Mouse (Mus musculus): Measurements from ENCODE around the gene Tnpo1. TPM values are rescaled to one million over a fixed set of nuclear protein-coding genes. Genes with fewer than 3 reads are reported as not detected.

The Tnpo1 gene
- polyA plus RNA-seq, 1 experiment, result 36.0 TPM

DNA sequence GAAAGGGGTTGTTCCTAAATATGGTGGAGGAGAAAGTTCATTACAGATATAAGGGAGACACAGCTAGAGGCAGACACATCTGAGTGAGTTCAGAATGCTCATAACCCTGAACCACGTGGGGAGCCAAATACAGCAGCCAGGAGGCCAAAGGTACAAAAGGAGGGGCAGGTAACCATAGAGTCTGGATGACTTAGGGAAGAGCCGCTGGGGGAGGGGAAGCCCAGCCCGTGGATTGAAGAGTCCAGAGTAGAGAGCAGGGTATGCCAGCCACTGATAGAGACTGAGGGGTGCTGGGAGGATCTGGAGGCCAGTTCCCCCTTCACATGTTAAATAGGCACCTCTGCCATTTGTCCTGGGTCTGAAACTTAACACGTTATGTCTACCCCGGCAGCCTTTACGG, 29.5 kb upstream of the Tnpo1 start:
- H3K4me3 ChIP-seq, result no peak overlapping the region
- H3K27me3 ChIP-seq (ENCODE audit: control insufficient read depth, insufficient read depth, insufficient read length), result no peaks in the 10 kb centered on the region
- peak overlapping the region; percentile 26 for H3K4me2 ChIP-seq (ENCODE audit: low read depth)
- H3ac ChIP-seq (ENCODE audit: control insufficient read depth, insufficient read length), result no peak overlapping the region
- H3K36me3 ChIP-seq (ENCODE audit: control insufficient read depth, insufficient read depth), result no peaks in the 10 kb centered on the region
- no peaks in the 10 kb centered on the region for H3K79me2 ChIP-seq (ENCODE audit: control insufficient read depth, insufficient read depth)
- TF ChIP-seq CEBPB (IDR thresholded peaks at IDR 0.05; ENCODE audit: insufficient read depth, poor library complexity, severe bottlenecking) (no peak), E2F4 (IDR thresholded peaks at IDR 0.05; ENCODE audit: insufficient read depth) (no peak), SRF (IDR thresholded peaks at IDR 0.05; ENCODE audit: control insufficient read depth, insufficient read length, low read depth) (no peak)

- Histone ChIP-seq H3K36me3 (ENCODE audit: control insufficient read depth, insufficient read depth) (no peaks in the 10 kb centered on the region), H3K4me2 (ENCODE audit: low read depth) (peak overlapping the region; percentile 54), H3K4me3 (no peak overlapping the region), H3K79me2 (ENCODE audit: control insufficient read depth, insufficient read depth) (no peaks in the 10 kb centered on the region), H3ac (ENCODE audit: control insufficient read depth, insufficient read length) (no peak overlapping the region), H3K27me3 (ENCODE audit: control insufficient read depth, insufficient read depth, insufficient read length) (no peaks in the 10 kb centered on the region)
- TF ChIP-seq MAX (IDR thresholded peaks at IDR 0.05; ENCODE audit: low read depth) (no peak), POLR2AphosphoS2 (IDR thresholded peaks at IDR 0.05; ENCODE audit: insufficient read length, low read depth) (no peak), MYOD1 (IDR thresholded peaks at IDR 0.05; ENCODE audit: control insufficient read depth in 1 of 3, insufficient read length in 2 of 3, low read depth in 2 of 3) (peak in 2 of 3 experiments; percentile 86 to 92), USF1 (IDR thresholded peaks at IDR 0.05; ENCODE audit: low read depth) (no peak), REST (IDR thresholded peaks at IDR 0.05; ENCODE audit: insufficient read depth, insufficient read length) (no peak), TCF3 (IDR thresholded peaks at IDR 0.05; ENCODE audit: insufficient read length, low read depth) (no peak), E2F4 (IDR thresholded peaks at IDR 0.05; ENCODE audit: insufficient read depth) (no peak), SRF (IDR thresholded peaks at IDR 0.05; ENCODE audit: control insufficient read depth, insufficient read length, low read depth) (no peak), TCF12 (IDR thresholded peaks at IDR 0.05; ENCODE audit: insufficient read depth, poor library complexity, severe bottlenecking) (no peak), CEBPB (IDR thresholded peaks at IDR 0.05; ENCODE audit: insufficient read depth, poor library complexity, severe bottlenecking) (no peak), POLR2A (IDR thresholded peaks at IDR 0.05; ENCODE audit: insufficient read length, low read depth) (no peak), MYOG (IDR thresholded peaks at IDR 0.05; ENCODE audit: control insufficient read depth in 1 of 3, insufficient read depth in 1 of 3, insufficient read length in 2 of 3, low read depth in 2 of 3) (peak in 2 of 3 experiments; percentile 68 to 73)
Observed at GRCm38 (mm10) chr13:98955226-98955625, 29.0 kb upstream of the Tnpo1 start.

DNA sequence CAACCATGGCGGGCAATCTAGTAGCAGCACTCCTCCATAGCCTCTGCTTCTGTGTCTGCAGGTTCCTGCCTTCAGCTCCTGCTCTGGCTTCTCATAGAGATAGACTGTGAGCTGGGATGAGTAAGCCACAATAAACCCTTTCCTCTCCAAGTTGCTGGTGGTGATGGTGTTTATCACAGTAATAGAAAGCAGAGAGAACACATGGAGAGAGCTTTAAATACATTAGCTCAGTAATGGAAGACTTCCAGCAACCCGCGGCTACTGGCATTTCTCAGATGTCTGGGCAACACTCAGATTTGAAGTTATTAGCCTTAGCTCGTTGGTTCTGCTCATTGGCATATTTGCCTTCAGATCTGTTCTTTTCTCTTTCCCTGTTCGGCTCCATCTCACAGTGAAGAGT, 27.6 kb upstream of the Tnpo1 start:
- Histone ChIP-seq H3K27me3 (ENCODE audit: control insufficient read depth, insufficient read depth, insufficient read length) (no peaks in the 10 kb centered on the region), H3ac (ENCODE audit: control insufficient read depth, insufficient read length) (no peak overlapping the region), H3K4me2 (ENCODE audit: low read depth) (peak overlapping the region; percentile 32), H3K36me3 (ENCODE audit: control insufficient read depth, insufficient read depth) (no peaks in the 10 kb centered on the region), H3K79me2 (ENCODE audit: control insufficient read depth, insufficient read depth) (no peaks in the 10 kb centered on the region), H3K4me3 (no peak overlapping the region)
- no peak for TF ChIP-seq MYOD1 (IDR thresholded peaks at IDR 0.05; ENCODE audit: control insufficient read depth in 1 of 3, insufficient read length in 2 of 3, low read depth in 2 of 3)
- TF ChIP-seq USF1 (IDR thresholded peaks at IDR 0.05; ENCODE audit: low read depth), result no peak
- TF ChIP-seq POLR2A (IDR thresholded peaks at IDR 0.05; ENCODE audit: insufficient read length, low read depth), result no peak
- no peak for TF ChIP-seq E2F4 (IDR thresholded peaks at IDR 0.05; ENCODE audit: insufficient read depth)
- no peak for TF ChIP-seq POLR2AphosphoS2 (IDR thresholded peaks at IDR 0.05; ENCODE audit: insufficient read length, low read depth)
- no peak for TF ChIP-seq TCF3 (IDR thresholded peaks at IDR 0.05; ENCODE audit: insufficient read length, low read depth)
- no peak for TF ChIP-seq MAX (IDR thresholded peaks at IDR 0.05; ENCODE audit: low read depth)
- TF ChIP-seq REST (IDR thresholded peaks at IDR 0.05; ENCODE audit: insufficient read depth, insufficient read length), result no peak
- no peak for TF ChIP-seq TCF12 (IDR thresholded peaks at IDR 0.05; ENCODE audit: insufficient read depth, poor library complexity, severe bottlenecking)
- no peak for TF ChIP-seq CEBPB (IDR thresholded peaks at IDR 0.05; ENCODE audit: insufficient read depth, poor library complexity, severe bottlenecking)
- TF ChIP-seq SRF (IDR thresholded peaks at IDR 0.05; ENCODE audit: control insufficient read depth, insufficient read length, low read depth), result no peak
- no peak for TF ChIP-seq MYOG (IDR thresholded peaks at IDR 0.05; ENCODE audit: control insufficient read depth in 1 of 3, insufficient read depth in 1 of 3, insufficient read length in 2 of 3, low read depth in 2 of 3)

- no peaks in the 10 kb centered on the region for H3K27me3 ChIP-seq (ENCODE audit: control insufficient read depth, insufficient read depth, insufficient read length)
- no peak overlapping the region for H3K4me3 ChIP-seq
- H3K79me2 ChIP-seq (ENCODE audit: control insufficient read depth, insufficient read depth), result no peaks in the 10 kb centered on the region
- TF ChIP-seq TCF12 (IDR thresholded peaks at IDR 0.05; ENCODE audit: insufficient read depth, poor library complexity, severe bottlenecking) (no peak), MYOD1 (IDR thresholded peaks at IDR 0.05; ENCODE audit: control insufficient read depth in 1 of 3, insufficient read length in 2 of 3, low read depth in 2 of 3) (no peak), MYOG (IDR thresholded peaks at IDR 0.05; ENCODE audit: control insufficient read depth in 1 of 3, insufficient read depth in 1 of 3, insufficient read length in 2 of 3, low read depth in 2 of 3) (no peak), SRF (IDR thresholded peaks at IDR 0.05; ENCODE audit: control insufficient read depth, insufficient read length, low read depth) (no peak), E2F4 (IDR thresholded peaks at IDR 0.05; ENCODE audit: insufficient read depth) (no peak), TCF3 (IDR thresholded peaks at IDR 0.05; ENCODE audit: insufficient read length, low read depth) (no peak), MAX (IDR thresholded peaks at IDR 0.05; ENCODE audit: low read depth) (no peak), USF1 (IDR thresholded peaks at IDR 0.05; ENCODE audit: low read depth) (no peak), REST (IDR thresholded peaks at IDR 0.05; ENCODE audit: insufficient read depth, insufficient read length) (no peak), POLR2AphosphoS2 (IDR thresholded peaks at IDR 0.05; ENCODE audit: insufficient read length, low read depth) (no peak), POLR2A (IDR thresholded peaks at IDR 0.05; ENCODE audit: insufficient read length, low read depth) (no peak), CEBPB (IDR thresholded peaks at IDR 0.05; ENCODE audit: insufficient read depth, poor library complexity, severe bottlenecking) (no peak)
- no peak overlapping the region for H3ac ChIP-seq (ENCODE audit: control insufficient read depth, insufficient read length)
- no peaks in the 10 kb centered on the region for H3K36me3 ChIP-seq (ENCODE audit: control insufficient read depth, insufficient read depth)
- H3K4me2 ChIP-seq (ENCODE audit: low read depth), result no peak overlapping the region
Observed at GRCm38 (mm10) chr13:98951951-98952350, 25.8 kb upstream of the Tnpo1 start.

- no peak overlapping the region for H3K4me3 ChIP-seq
- H3K36me3 ChIP-seq (ENCODE audit: control insufficient read depth, insufficient read depth), result no peaks in the 10 kb centered on the region
- H3K79me2 ChIP-seq (ENCODE audit: control insufficient read depth, insufficient read depth), result no peaks in the 10 kb centered on the region
- TF ChIP-seq TCF3 (IDR thresholded peaks at IDR 0.05; ENCODE audit: insufficient read length, low read depth), result no peak
- TF ChIP-seq TCF12 (IDR thresholded peaks at IDR 0.05; ENCODE audit: insufficient read depth, poor library complexity, severe bottlenecking), result no peak
- no peak for TF ChIP-seq MYOD1 (IDR thresholded peaks at IDR 0.05; ENCODE audit: control insufficient read depth in 1 of 3, insufficient read length in 2 of 3, low read depth in 2 of 3)
- TF ChIP-seq REST (IDR thresholded peaks at IDR 0.05; ENCODE audit: insufficient read depth, insufficient read length), result no peak
- no peak for TF ChIP-seq MYOG (IDR thresholded peaks at IDR 0.05; ENCODE audit: control insufficient read depth in 1 of 3, insufficient read depth in 1 of 3, insufficient read length in 2 of 3, low read depth in 2 of 3)
- no peak for TF ChIP-seq MAX (IDR thresholded peaks at IDR 0.05; ENCODE audit: low read depth)
- TF ChIP-seq USF1 (IDR thresholded peaks at IDR 0.05; ENCODE audit: low read depth), result no peak
- TF ChIP-seq E2F4 (IDR thresholded peaks at IDR 0.05; ENCODE audit: insufficient read depth), result no peak
- TF ChIP-seq SRF (IDR thresholded peaks at IDR 0.05; ENCODE audit: control insufficient read depth, insufficient read length, low read depth), result no peak
- H3K4me2 ChIP-seq (ENCODE audit: low read depth), result no peak overlapping the region
- H3ac ChIP-seq (ENCODE audit: control insufficient read depth, insufficient read length), result no peak overlapping the region
- no peaks in the 10 kb centered on the region for H3K27me3 ChIP-seq (ENCODE audit: control insufficient read depth, insufficient read depth, insufficient read length)
Observed at GRCm38 (mm10) chr13:98948146-98948545, 22.0 kb upstream of the Tnpo1 start.

Measured in myocyte (in vitro differentiated cells).